Mouse (Mus musculus) brown adipose tissue, adult 24 weeks (tissue): Measurements from ENCODE around the gene Tst. TPM values are rescaled to one million over a fixed set of nuclear protein-coding genes. Genes with fewer than 3 reads are reported as not detected.

Experiments
- H3K27ac ChIP-seq: fragments of 200-500 bp; replicated peaks from 2 replicates; pipeline ENCODE4 v1.5.1; 2012; ENCODE audit warnings: low read depth, mild to moderate bottlenecking, low read length
- H3K4me1 ChIP-seq: fragments of 200-500 bp; 2 replicates; pipeline ENCODE4 v1.6.1; 2012; ENCODE audit warnings: low read length, mixed read lengths; ENCODE audit not compliant: control insufficient read depth, insufficient read depth, insufficient read length
- H3K4me3 ChIP-seq: fragments of 200-500 bp; 2 replicates; pipeline ENCODE4 v1.5.1; 2012; ENCODE audit warnings: low read depth, mild to moderate bottlenecking, low read length, moderate library complexity; ENCODE audit not compliant: insufficient read depth
- polyA plus RNA-seq: library from polyadenylated mRNA; stranded (reverse); fragments of >200 nt; gene quantifications from 2 replicates; pipeline ENCODE4 v1.2.4, GENCODE M21; 2012; ENCODE audit not compliant: missing spikeins, insufficient read depth, insufficient read length

The Tst gene
- polyA plus RNA-seq, 1 experiment: 37.0 TPM

GRCm38 (mm10) chr15:78354958-78355357 lies 50.7 kb downstream of the Tst start:
- no peak overlapping the region for H3K27ac ChIP-seq
- H3K4me3 ChIP-seq: no peak overlapping the region
- peaks cover 11% of the 10 kb centered on the region; the same call in 1 of the 2 replicates for H3K4me1 ChIP-seq

DNA sequence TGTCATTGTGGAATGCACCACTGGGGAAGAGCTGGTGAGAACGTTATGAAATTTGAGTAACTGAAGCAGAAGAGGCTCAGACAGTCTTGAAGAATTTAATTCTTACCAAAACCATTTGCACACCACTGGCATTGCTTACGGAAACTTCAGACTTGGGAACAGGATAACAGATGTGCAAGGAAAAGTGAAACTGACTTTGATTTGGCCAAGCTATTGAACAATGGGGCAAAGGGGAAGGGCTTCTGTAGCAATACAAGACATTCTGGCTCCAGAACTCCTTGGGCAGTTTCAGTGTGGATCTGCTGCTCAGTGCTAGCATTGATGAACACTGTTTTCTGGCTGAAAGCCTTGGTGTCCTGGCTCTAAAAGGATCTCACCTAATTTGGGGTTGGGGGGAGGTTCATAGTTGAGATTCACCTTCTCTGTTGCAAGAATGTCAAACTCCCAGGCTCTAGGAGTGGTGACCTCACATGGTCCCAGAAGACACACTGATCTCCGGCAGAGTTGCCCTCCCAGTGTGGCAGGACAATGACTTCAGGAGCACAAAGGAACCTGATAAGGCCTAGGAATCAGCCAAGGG lies 54.0 kb downstream of the Tst start:
- Histone ChIP-seq H3K4me3 (no peak overlapping the region), H3K27ac (peak overlapping the region; percentile 75), H3K4me1 (peaks cover 11% of the 10 kb centered on the region; the same call in 1 of the 2 replicates)

Other genes with a start within 250 kb of the Tst start
- gene Ift27, start 231.8 kb downstream of the Tst start, polyA plus RNA-seq: 13.4 and 16.5 TPM in 2 replicates
- 171 and 312 TPM in 2 replicates for gene Pvalb, start 199.5 kb downstream of the Tst start, polyA plus RNA-seq
- gene Ncf4, start 161.1 kb downstream of the Tst start, polyA plus RNA-seq: 3.3 and 3.5 TPM in 2 replicates
- gene Csf2rb2, start 100.2 kb downstream of the Tst start, polyA plus RNA-seq: 0.67 and 2.0 TPM in 2 replicates
- 3.1 and 4.1 TPM in 2 replicates for gene Csf2rb, start 80.2 kb downstream of the Tst start, polyA plus RNA-seq
- not detected in 2 replicates for gene Tex33, start 10.0 kb downstream of the Tst start, polyA plus RNA-seq
- gene Mpst, start 509 bp upstream of the Tst start, polyA plus RNA-seq: 22.1 and 26.4 TPM in 2 replicates
- 37.9 and 42.7 TPM in 2 replicates for gene Kctd17, start 22.7 kb upstream of the Tst start, polyA plus RNA-seq
- 0.71 and 2.0 TPM in 2 replicates for gene Tmprss6, start 62.7 kb upstream of the Tst start, polyA plus RNA-seq
- 0.71 TPM in 1 of 2 replicates, not detected in the other for gene Il2rb, start 89.4 kb upstream of the Tst start, polyA plus RNA-seq
- 2.7 and 3.3 TPM in 2 replicates for gene C1qtnf6, start 125.5 kb upstream of the Tst start, polyA plus RNA-seq
- not detected in 2 replicates for gene Sstr3, start 138.8 kb upstream of the Tst start, polyA plus RNA-seq
- 3.6 and 8.2 TPM in 2 replicates for gene Rac2, start 166.9 kb upstream of the Tst start, polyA plus RNA-seq
- gene Cyth4, start 191.1 kb upstream of the Tst start, polyA plus RNA-seq: 4.9 and 6.8 TPM in 2 replicates